Mouse (Mus musculus): Measurements from ENCODE around the gene Macrod2.

Macrod2 gene

GRCm38 (mm10) chr2:141023916-141024315 lies 628.8 kb downstream of the Macrod2 start:
- DNase-seq (ENCODE audit: extremely low read depth, low read depth, low spot score), result no peak

GRCm38 (mm10) chr2:141024316-141025043 lies 629.4 kb downstream of the Macrod2 start:
- DNase-seq (ENCODE audit: extremely low read depth, low read depth, low spot score), result no peak

- no peak for DNase-seq (ENCODE audit: extremely low read depth, low read depth, low spot score)
Measured at GRCm38 (mm10) chr2:141056685-141057454, 661.8 kb downstream of the Macrod2 start.

- DNase-seq (ENCODE audit: extremely low read depth, low read depth, low spot score), result no peak
Measured at GRCm38 (mm10) chr2:141057455-141057833, 662.3 kb downstream of the Macrod2 start.

- DNase-seq (ENCODE audit: extremely low read depth, low read depth, low spot score), result no peak
Measured at GRCm38 (mm10) chr2:141073981-141074855, 679.1 kb downstream of the Macrod2 start.

GRCm38 (mm10) chr2:141078221-141078620 lies 683.1 kb downstream of the Macrod2 start:
- DNase-seq (ENCODE audit: extremely low read depth, low read depth, low spot score), result no peak

- DNase-seq (ENCODE audit: extremely low read depth, low read depth, low spot score), result no peak
Measured at GRCm38 (mm10) chr2:141091320-141091719, 696.2 kb downstream of the Macrod2 start.

- DNase-seq (ENCODE audit: extremely low read depth, low read depth, low spot score), result no peak
Measured at GRCm38 (mm10) chr2:141117579-141117978, 722.5 kb downstream of the Macrod2 start.

- no peak for DNase-seq (ENCODE audit: extremely low read depth, low read depth, low spot score)
Measured at GRCm38 (mm10) chr2:141123875-141124274, 728.8 kb downstream of the Macrod2 start.

- no peak for DNase-seq (ENCODE audit: extremely low read depth, low read depth, low spot score)
Measured at GRCm38 (mm10) chr2:141125638-141126037, 730.5 kb downstream of the Macrod2 start.

GRCm38 (mm10) chr2:141142266-141142665 lies 747.2 kb downstream of the Macrod2 start:
- DNase-seq (ENCODE audit: extremely low read depth, low read depth, low spot score), result no peak

- DNase-seq (ENCODE audit: extremely low read depth, low read depth, low spot score), result peak; percentile 66
Measured at GRCm38 (mm10) chr2:141152011-141152772, 757.1 kb downstream of the Macrod2 start.

GRCm38 (mm10) chr2:141155972-141156371 lies 760.9 kb downstream of the Macrod2 start:
- DNase-seq (ENCODE audit: extremely low read depth, low read depth, low spot score), result no peak

- DNase-seq (ENCODE audit: extremely low read depth, low read depth, low spot score), result no peak
Measured at GRCm38 (mm10) chr2:141156979-141157593, 762.0 kb downstream of the Macrod2 start.

GRCm38 (mm10) chr2:141158161-141158560 lies 763.1 kb downstream of the Macrod2 start:
- DNase-seq (ENCODE audit: extremely low read depth, low read depth, low spot score), result no peak

GRCm38 (mm10) chr2:141163918-141164317 lies 768.8 kb downstream of the Macrod2 start:
- DNase-seq (ENCODE audit: extremely low read depth, low read depth, low spot score), result no peak

GRCm38 (mm10) chr2:141169586-141169985 lies 774.5 kb downstream of the Macrod2 start:
- no peak for DNase-seq (ENCODE audit: extremely low read depth, low read depth, low spot score)

GRCm38 (mm10) chr2:141173167-141173566 lies 778.1 kb downstream of the Macrod2 start:
- DNase-seq (ENCODE audit: extremely low read depth, low read depth, low spot score), result no peak

GRCm38 (mm10) chr2:141173607-141174006 lies 778.5 kb downstream of the Macrod2 start:
- no peak for DNase-seq (ENCODE audit: extremely low read depth, low read depth, low spot score)

GRCm38 (mm10) chr2:141180656-141181055 lies 785.5 kb downstream of the Macrod2 start:
- DNase-seq (ENCODE audit: extremely low read depth, low read depth, low spot score), result no peak

Data from fat pad, adult 2 months (tissue).